Mouse (Mus musculus) heart, adult 2 months (tissue): ENCODE results near the gene Tnik.

ENCODE experiments used
- CTCF ChIP-seq: fragments of 200-600 bp; IDR thresholded peaks from 2 replicates; pipeline ENCODE4 v1.8.1; 2022; ENCODE audit warnings: antibody characterized with exemption, mild to moderate bottlenecking, moderate library complexity
- EP300 ChIP-seq: fragments of 200-500 bp; IDR thresholded peaks from 2 replicates; pipeline ENCODE4 v1.6.1; 2011; ENCODE audit warnings: low read depth, low read length, control low read depth; ENCODE audit not compliant: insufficient read depth

DNA sequence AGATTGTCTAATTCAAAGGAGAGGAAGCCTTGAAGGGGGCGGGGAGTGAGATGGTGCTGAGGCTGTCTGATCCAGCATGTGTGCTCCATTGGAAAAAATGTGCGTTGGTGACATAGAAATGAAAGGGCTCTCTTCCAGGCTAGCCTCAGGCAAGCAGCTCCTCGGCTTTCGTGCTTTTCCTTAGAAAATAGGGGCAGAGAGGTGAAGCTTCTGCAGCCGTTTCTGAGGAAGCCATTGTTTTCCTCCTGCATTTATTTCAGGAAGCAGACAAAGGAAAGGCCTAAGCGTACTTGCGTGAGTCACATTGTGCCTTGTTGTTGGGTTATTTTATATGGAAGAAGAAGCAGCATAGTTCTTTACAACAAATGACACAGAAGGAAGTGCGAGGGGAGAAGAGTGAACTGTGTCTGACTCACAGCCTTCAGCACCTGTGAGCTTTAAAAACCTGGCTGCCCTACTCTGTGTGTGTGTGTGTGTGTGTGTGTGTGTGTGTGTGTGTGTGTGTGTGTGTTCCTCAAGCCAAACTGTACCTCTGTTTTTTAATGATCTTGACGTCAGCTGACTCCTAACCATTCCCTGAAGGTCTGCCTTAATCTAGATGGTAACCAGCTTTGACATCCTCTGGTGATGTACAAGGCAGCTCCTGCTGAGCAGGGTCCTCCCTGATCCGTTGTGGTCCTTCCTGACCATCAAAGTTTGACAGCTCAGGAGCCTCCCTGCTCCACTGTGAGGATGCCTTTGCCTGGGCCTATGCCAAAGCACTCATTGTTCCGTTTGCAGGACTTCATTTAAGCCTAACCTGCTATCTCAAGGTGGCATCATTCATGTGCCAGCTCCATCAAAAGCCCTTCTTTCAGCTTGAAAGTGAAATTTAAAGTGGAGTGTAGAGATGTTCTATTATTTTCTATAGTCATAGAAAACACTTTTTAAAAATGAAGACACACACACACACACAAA lies 228.3 kb downstream of the Tnik start:
- no peak for TF ChIP-seq EP300
- no peak for TF ChIP-seq CTCF
